Mouse (Mus musculus) cerebellum, adult 8-10 months (tissue): Measurements from ENCODE around the gene Dnmt3c.

Experiments
- DNase-seq: peaks from one replicate; pipeline ENCODE4 v3.0.0; 2022

Dnmt3c gene

GRCm38 (mm10) chr2:153723098-153723497, 26.6 kb downstream of the Dnmt3c start:
- DNase-seq: no peak

- no peak for DNase-seq
These were observed 28.0 kb downstream of the Dnmt3c start for GRCm38 (mm10) chr2:153724424-153724823.

- DNase-seq: no peak
These were observed 28.4 kb downstream of the Dnmt3c start for GRCm38 (mm10) chr2:153724871-153725270.

- no peak for DNase-seq
These were observed 28.8 kb downstream of the Dnmt3c start for GRCm38 (mm10) chr2:153725291-153725690.

GRCm38 (mm10) chr2:153734033-153734432, 37.6 kb downstream of the Dnmt3c start:
- DNase-seq: no peak

GRCm38 (mm10) chr2:153740500-153741436, 44.3 kb downstream of the Dnmt3c start, which contains the start of gene Mapre1:
Gene Mapre1, plus strand, starts transcription at chr2:153741274.
- DNase-seq: peak; percentile 100

- DNase-seq: peak; percentile 43
These were observed 45.1 kb downstream of the Dnmt3c start for GRCm38 (mm10) chr2:153741437-153742065.

GRCm38 (mm10) chr2:153747994-153748393, 51.5 kb downstream of the Dnmt3c start:
- no peak for DNase-seq

GRCm38 (mm10) chr2:153750363-153750762, 53.9 kb downstream of the Dnmt3c start:
- no peak for DNase-seq

GRCm38 (mm10) chr2:153762121-153762520, 65.7 kb downstream of the Dnmt3c start:
- DNase-seq: no peak

- no peak for DNase-seq
These were observed 71.0 kb downstream of the Dnmt3c start for GRCm38 (mm10) chr2:153767484-153767883.

GRCm38 (mm10) chr2:153768881-153769280, 72.4 kb downstream of the Dnmt3c start:
- no peak for DNase-seq

- DNase-seq: no peak
These were observed 76.5 kb downstream of the Dnmt3c start for GRCm38 (mm10) chr2:153772950-153773349.

GRCm38 (mm10) chr2:153775472-153775871, 79.0 kb downstream of the Dnmt3c start:
- DNase-seq: no peak

- peak; percentile 11 for DNase-seq
These were observed 82.3 kb downstream of the Dnmt3c start for GRCm38 (mm10) chr2:153778638-153779362.
